Mouse (Mus musculus): Measurements from ENCODE around the gene Gaa.

- TF ChIP-seq TAL1 (IDR thresholded peaks at IDR 0.05; ENCODE audit: low read length) (no peak), GATA1 (IDR thresholded peaks at IDR 0.05; ENCODE audit: low read length) (no peak)
These were observed 57.4 kb downstream of the Gaa start for GRCm38 (mm10) chr11:119325068-119325467.

All from erythroblast, embryonic 14.5 days (primary cell).